ENCODE assay signal across 8 mouse cellular contexts in genomic region chr4:135962946-135963345, GRCm38 (mm10). TPM values are rescaled to one million over a fixed set of nuclear protein-coding genes. Genes with fewer than 3 reads are reported as not detected.
A peak's percentile ranks its signal among the peaks of the same experiment; 100 is the strongest.
DNase-seq lines count a peak whose midpoint lies in the region; ATAC-seq and TF ChIP-seq lines count a peak whose summit lies in the region.

No protein-coding gene starts in this region.

- peak overlapping the region; percentile 90 for H3K27ac ChIP-seq in kidney, postnatal 0 days
- peak overlapping the region; percentile 71 for H3K27ac ChIP-seq in bone marrow macrophage, adult 2 months (ENCODE audit: insufficient read depth, low read depth, low read length)
- peak overlapping the region; percentile 94 for H3K27ac ChIP-seq in hindbrain, embryonic 16.5 days (ENCODE audit: low read depth, low read length)
- H3K27ac ChIP-seq in midbrain, embryonic 16.5 days (ENCODE audit: low read length), result peak overlapping the region; percentile 91

- H3K9me3 ChIP-seq in kidney, postnatal 0 days (replicated peaks; ENCODE audit: low read length), result no peaks in the 10 kb centered on the region
- H3K9me3 ChIP-seq in hindbrain, embryonic 16.5 days (ENCODE audit: control insufficient read depth, low read length), result no peaks in the 10 kb centered on the region
- H3K9me3 ChIP-seq in midbrain, embryonic 16.5 days (replicated peaks; ENCODE audit: control insufficient read depth, low read length, poor library complexity, severe bottlenecking), result no peaks in the 10 kb centered on the region

- peak overlapping the region; percentile 72 for H3K9ac ChIP-seq in kidney, postnatal 0 days (ENCODE audit: low read depth, low read length)
- H3K9ac ChIP-seq in hindbrain, embryonic 16.5 days (ENCODE audit: low read depth, low read length), result peak overlapping the region; percentile 90
- peak overlapping the region; percentile 81 for H3K9ac ChIP-seq in midbrain, embryonic 16.5 days (ENCODE audit: low read depth, low read length)

- TF ChIP-seq CTCF in kidney, postnatal 0 days (IDR thresholded peaks at IDR 0.05; ENCODE audit: low read depth), result no peak
- no peak for TF ChIP-seq CTCF in bone marrow macrophage, adult 2 months (IDR thresholded peaks at IDR 0.05; ENCODE audit: low read depth, low read length)

- no peak for TF ChIP-seq POLR2A in bone marrow macrophage, adult 2 months (IDR thresholded peaks at IDR 0.05; ENCODE audit: borderline replicate concordance, low read depth, low read length)

- H3K36me3 ChIP-seq in kidney, postnatal 0 days (ENCODE audit: insufficient read depth, low read length), result peaks cover 31% of the 10 kb centered on the region; the same call in 1 of the 2 replicates
- H3K36me3 ChIP-seq in hindbrain, embryonic 16.5 days (ENCODE audit: control insufficient read depth, insufficient read depth, low read length), result peaks cover 37% of the 10 kb centered on the region
- peaks cover 17% of the 10 kb centered on the region for H3K36me3 ChIP-seq in midbrain, embryonic 16.5 days (ENCODE audit: control insufficient read depth, insufficient read depth, low read length)

- WGBS in kidney, postnatal 0 days, result 6% methylated on average over 15 of the region's 15 CpGs
- WGBS in hindbrain, embryonic 16.5 days, result 8% methylated on average over 15 of the region's 15 CpGs
- WGBS in midbrain, embryonic 16.5 days, result 8% methylated on average over 15 of the region's 15 CpGs

- peak; percentile 37 for DNase-seq in kidney, postnatal 0 days (ENCODE audit: low spot score)
- DNase-seq in kidney, adult 8-10 months, result no peak
- DNase-seq in left cerebral cortex, adult 9 months (ENCODE audit: low spot score in 2 of 2), result no peak
- DNase-seq in adrenal gland, adult 8-10 months, result no peak
- DNase-seq in layer of hippocampus, adult 11-12 months (ENCODE audit: low spot score), result no peak

- peaks cover 8% of the 10 kb centered on the region for H3K4me1 ChIP-seq in kidney, postnatal 0 days (replicated peaks; ENCODE audit: insufficient read depth, low read length)
- H3K4me1 ChIP-seq in bone marrow macrophage, adult 2 months (ENCODE audit: control insufficient read depth, insufficient read depth, low read length), result peaks cover 9% of the 10 kb centered on the region
- peaks cover 17% of the 10 kb centered on the region for H3K4me1 ChIP-seq in hindbrain, embryonic 16.5 days (ENCODE audit: control insufficient read depth, insufficient read depth, low read depth, low read length)
- H3K4me1 ChIP-seq in midbrain, embryonic 16.5 days (ENCODE audit: control insufficient read depth, insufficient read depth, low read length), result peaks cover 16% of the 10 kb centered on the region

- peak overlapping the region; percentile 95 for H3K4me2 ChIP-seq in kidney, postnatal 0 days (ENCODE audit: low read length)
- peak overlapping the region; percentile 64 for H3K4me2 ChIP-seq in hindbrain, embryonic 16.5 days (ENCODE audit: low read length)
- peak overlapping the region; percentile 91 for H3K4me2 ChIP-seq in midbrain, embryonic 16.5 days (ENCODE audit: low read length)

- peak overlapping the region; percentile 54 for H3K4me3 ChIP-seq in kidney, postnatal 0 days (replicated peaks; ENCODE audit: low read depth, low read length)
- H3K4me3 ChIP-seq in bone marrow macrophage, adult 2 months (ENCODE audit: insufficient read depth, low read length), result peak overlapping the region; percentile 75
- peak overlapping the region; percentile 85 for H3K4me3 ChIP-seq in hindbrain, embryonic 16.5 days (ENCODE audit: low read length)
- peak overlapping the region; percentile 66 for H3K4me3 ChIP-seq in midbrain, embryonic 16.5 days (ENCODE audit: low read depth, low read length)

- no peak for ATAC-seq in kidney, postnatal 0 days (replicated peaks; ENCODE audit: low FRiP score, low read depth)
- no peak for ATAC-seq in hindbrain, embryonic 16.5 days
- ATAC-seq in midbrain, embryonic 16.5 days, result no peak; the same call in 1 of the 2 replicates

- H3K27me3 ChIP-seq in kidney, postnatal 0 days (ENCODE audit: insufficient read depth, low read length), result no peaks in the 10 kb centered on the region
- no peaks in the 10 kb centered on the region for H3K27me3 ChIP-seq in hindbrain, embryonic 16.5 days (replicated peaks; ENCODE audit: control insufficient read depth, insufficient read depth, low read length)
- no peaks in the 10 kb centered on the region for H3K27me3 ChIP-seq in midbrain, embryonic 16.5 days (ENCODE audit: control insufficient read depth, insufficient read depth, low read depth, low read length)

RNA-seq across cellular contexts. Expression of gene Gale, which starts 0.6 kb away (rescaled TPM):
- 25.1 and 30.0 TPM in 2 replicates for polyA plus RNA-seq in kidney, postnatal 0 days (2015; fragmentation: Nextera tagmentation; extraction: Ambion mirVana)
- polyA plus RNA-seq in bone marrow macrophage, adult 2 months (2012; ENCODE audit: insufficient read depth, insufficient read length, missing spikeins), result 4.7 and 5.6 TPM in 2 replicates
- 49.4 and 50.1 TPM in 2 replicates for polyA plus RNA-seq in hindbrain, embryonic 16.5 days (2015; fragmentation: Nextera tagmentation; extraction: Ambion mirVana)
- polyA plus RNA-seq in midbrain, embryonic 16.5 days (2015; fragmentation: Nextera tagmentation; extraction: Ambion mirVana), result 41.2 and 47.7 TPM in 2 replicates
- 10 to 100 TPM; 12.5 to 23.3 (median 22.5) TPM for total RNA-seq in adrenal gland, adult 8-10 months (2022)

RNA-seq across cellular contexts. Expression of gene Lypla2, which starts 9.5 kb away (rescaled TPM):
- 117 and 123 TPM in 2 replicates for polyA plus RNA-seq in kidney, postnatal 0 days (2015; fragmentation: Nextera tagmentation; extraction: Ambion mirVana)
- polyA plus RNA-seq in bone marrow macrophage, adult 2 months (2012; ENCODE audit: insufficient read depth, insufficient read length, missing spikeins), result 74.7 and 77.1 TPM in 2 replicates
- polyA plus RNA-seq in hindbrain, embryonic 16.5 days (2015; fragmentation: Nextera tagmentation; extraction: Ambion mirVana), result 225 and 229 TPM in 2 replicates
- 209 and 230 TPM in 2 replicates for polyA plus RNA-seq in midbrain, embryonic 16.5 days (2015; fragmentation: Nextera tagmentation; extraction: Ambion mirVana)
- 10 to 100 TPM; 79.7 to 84.5 (median 81.6) TPM for total RNA-seq in adrenal gland, adult 8-10 months (2022)

RNA-seq across cellular contexts. Expression of gene Hmgcl, which starts 16.7 kb away (rescaled TPM):
- 107 and 110 TPM in 2 replicates for polyA plus RNA-seq in kidney, postnatal 0 days (2015; fragmentation: Nextera tagmentation; extraction: Ambion mirVana)
- 99.8 and 101 TPM in 2 replicates for polyA plus RNA-seq in bone marrow macrophage, adult 2 months (2012; ENCODE audit: insufficient read depth, insufficient read length, missing spikeins)
- 64.7 and 66.8 TPM in 2 replicates for polyA plus RNA-seq in hindbrain, embryonic 16.5 days (2015; fragmentation: Nextera tagmentation; extraction: Ambion mirVana)
- 59.3 and 68.6 TPM in 2 replicates for polyA plus RNA-seq in midbrain, embryonic 16.5 days (2015; fragmentation: Nextera tagmentation; extraction: Ambion mirVana)
- 10 to 100 TPM; 51.7 to 68.6 (median 62.8) TPM for total RNA-seq in adrenal gland, adult 8-10 months (2022)

RNA-seq across cellular contexts. Expression of gene Pithd1, which starts 24.1 kb away (rescaled TPM):
- polyA plus RNA-seq in kidney, postnatal 0 days (2015; fragmentation: Nextera tagmentation; extraction: Ambion mirVana), result 49.0 and 49.8 TPM in 2 replicates
- polyA plus RNA-seq in bone marrow macrophage, adult 2 months (2012; ENCODE audit: insufficient read depth, insufficient read length, missing spikeins), result 31.0 and 31.5 TPM in 2 replicates
- 60.6 and 67.1 TPM in 2 replicates for polyA plus RNA-seq in hindbrain, embryonic 16.5 days (2015; fragmentation: Nextera tagmentation; extraction: Ambion mirVana)
- polyA plus RNA-seq in midbrain, embryonic 16.5 days (2015; fragmentation: Nextera tagmentation; extraction: Ambion mirVana), result 68.3 and 72.0 TPM in 2 replicates
- 10 to 100 TPM; 31.8 to 51.8 (median 40.4) TPM for total RNA-seq in adrenal gland, adult 8-10 months (2022)

RNA-seq across cellular contexts. Expression of gene Fuca1, which starts 42.4 kb away (rescaled TPM):
- 98.7 and 99.4 TPM in 2 replicates for polyA plus RNA-seq in kidney, postnatal 0 days (2015; fragmentation: Nextera tagmentation; extraction: Ambion mirVana)
- polyA plus RNA-seq in bone marrow macrophage, adult 2 months (2012; ENCODE audit: insufficient read depth, insufficient read length, missing spikeins), result 418 and 432 TPM in 2 replicates
- 74.1 and 78.4 TPM in 2 replicates for polyA plus RNA-seq in hindbrain, embryonic 16.5 days (2015; fragmentation: Nextera tagmentation; extraction: Ambion mirVana)
- 66.0 and 70.1 TPM in 2 replicates for polyA plus RNA-seq in midbrain, embryonic 16.5 days (2015; fragmentation: Nextera tagmentation; extraction: Ambion mirVana)
- total RNA-seq in adrenal gland, adult 8-10 months (2022), result 100 to 1,000 TPM in 3 of 4 experiments, 10 to 100 TPM in 1; 83.5 to 119 (median 106) TPM
